Mouse (Mus musculus) forebrain, embryonic 11.5 days (tissue): ENCODE measurements around the gene Ass1. TPM values are rescaled to one million over a fixed set of nuclear protein-coding genes. Genes with fewer than 3 reads are reported as not detected.

ENCODE experiments used
- ATAC-seq: fragments of 200-750 bp; cut with Nextera tagmentation; replicated peaks from 2 replicates; pipeline ENCODE4 v1.8.0; 2017; ENCODE audit warnings: moderate TSS enrichment; ENCODE audit not compliant: low FRiP score
- DNase-seq: peaks from one replicate; pipeline ENCODE4 v3.0.0-alpha.2; 2017; ENCODE audit warnings: low spot score
- H3K27ac ChIP-seq: fragments of 300-500 bp; sonication (generic); 2 replicates; pipeline ENCODE4 v1.5.1; 2014; ENCODE audit warnings: low read depth, low read length
- H3K27me3 ChIP-seq: fragments of 300-500 bp; sonication (generic); 2 replicates; pipeline ENCODE4 v1.6.1; 2014; ENCODE audit warnings: mild to moderate bottlenecking, low read length, mixed read lengths; ENCODE audit not compliant: control insufficient read depth, insufficient read depth
- H3K36me3 ChIP-seq: fragments of 300-500 bp; sonication (generic); 2 replicates; pipeline ENCODE4 v1.6.1; 2014; ENCODE audit warnings: mild to moderate bottlenecking, low read length, moderate library complexity, mixed read lengths; ENCODE audit not compliant: control insufficient read depth, insufficient read depth
- H3K4me1 ChIP-seq: fragments of 300-500 bp; sonication (generic); replicated peaks from 2 replicates; pipeline ENCODE4 v1.6.1; 2014; ENCODE audit warnings: low read length, mixed read lengths; ENCODE audit not compliant: control insufficient read depth, insufficient read depth
- H3K4me2 ChIP-seq: fragments of 300-500 bp; sonication (generic); 2 replicates; pipeline ENCODE4 v1.6.1; 2014; ENCODE audit warnings: low read depth, mild to moderate bottlenecking, low read length, moderate library complexity, mixed read lengths; ENCODE audit not compliant: severe bottlenecking
- H3K4me3 ChIP-seq: fragments of 300-500 bp; sonication (generic); 2 replicates; pipeline ENCODE4 v1.5.1; 2014; ENCODE audit warnings: low read depth, low read length
- H3K9ac ChIP-seq: fragments of 300-500 bp; sonication (generic); 2 replicates; pipeline ENCODE4 v1.6.1; 2014; ENCODE audit warnings: low read length
- H3K9me3 ChIP-seq: fragments of 300-500 bp; sonication (generic); 2 replicates; pipeline ENCODE4 v1.6.1; 2016; ENCODE audit warnings: low read length, mixed read lengths; ENCODE audit not compliant: control insufficient read depth
- WGBS: fragments of 180-500 bp; shearing (Covaris S2); extraction: QIAGEN DNeasy Blood & Tissue Kit; methylation state at CpG from one replicate; pipeline ENCODE4 v1.1.7; 2014; 5-methylcytosine and 5-hydroxymethylcytosine counted together
- polyA plus RNA-seq: library from polyadenylated mRNA; unstranded; fragments of >200 nt; fragmentation: Nextera tagmentation; extraction: Ambion mirVana; gene quantifications from 2 replicates; pipeline ENCODE4 v1.2.1, GENCODE M21; 2014

Ass1 gene
- polyA plus RNA-seq = 3.3 and 6.8 TPM in 2 replicates

DNA sequence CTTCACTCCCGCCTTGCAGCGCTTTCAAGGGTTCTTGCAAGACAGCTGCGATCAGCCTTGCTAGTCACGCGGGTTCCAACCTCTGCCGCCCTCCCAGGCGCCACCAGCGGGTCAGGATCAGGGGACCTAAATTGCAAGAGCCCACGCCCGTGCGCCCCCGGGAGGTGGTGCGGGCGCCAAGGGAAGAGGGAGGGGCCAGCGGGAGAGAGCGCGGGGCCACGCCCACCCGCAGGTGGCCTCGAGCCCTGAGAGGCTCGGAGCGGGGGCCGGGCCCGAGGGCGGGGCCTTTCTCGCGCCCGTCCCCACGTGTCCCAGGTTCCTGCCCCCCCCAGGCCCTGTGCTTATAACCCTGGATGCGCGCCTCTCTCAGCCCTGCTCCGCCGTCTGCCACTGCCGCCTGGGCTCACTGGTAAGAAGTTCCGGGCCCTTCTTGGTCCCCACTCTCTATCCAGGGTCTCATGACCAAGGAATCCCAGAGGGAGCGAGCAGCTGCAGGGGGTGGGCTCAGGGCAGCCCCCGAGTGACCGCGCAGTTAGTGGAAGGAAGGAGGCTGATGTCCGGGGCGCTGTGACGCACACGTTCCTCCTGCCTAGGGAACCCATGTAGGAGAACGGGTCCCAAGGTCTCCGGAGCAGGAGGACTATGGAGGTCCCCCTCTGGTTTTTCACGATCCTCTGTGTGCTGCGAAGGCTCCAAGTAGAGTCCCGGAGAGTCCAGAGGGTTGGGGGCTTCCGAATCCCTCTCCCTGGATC, at the start of gene Ass1:
TSS of gene Ass1 (plus strand) at position 277 of the 752 bp plus-strand sequence.
- peak; percentile 46; the same call in 1 of the 2 replicates for ATAC-seq
- peaks cover 36% of the 10 kb centered on the region for H3K27me3 ChIP-seq
- no peaks in the 10 kb centered on the region for H3K9me3 ChIP-seq
- peaks cover 8% of the 10 kb centered on the region for H3K4me1 ChIP-seq
- no peak within 1 kb of the TSS; the same call in 1 of the 2 replicates for H3K9ac ChIP-seq
- H3K27ac ChIP-seq = no peak within 1 kb of the TSS
- H3K4me2 ChIP-seq = peak within 1 kb of the TSS; percentile 83
- peak; percentile 72 for DNase-seq
- no peaks in the 10 kb centered on the region for H3K36me3 ChIP-seq
- 1% methylated on average over 44 of the region's 49 CpGs for WGBS
- H3K4me3 ChIP-seq = peak within 1 kb of the TSS; percentile 37

DNA sequence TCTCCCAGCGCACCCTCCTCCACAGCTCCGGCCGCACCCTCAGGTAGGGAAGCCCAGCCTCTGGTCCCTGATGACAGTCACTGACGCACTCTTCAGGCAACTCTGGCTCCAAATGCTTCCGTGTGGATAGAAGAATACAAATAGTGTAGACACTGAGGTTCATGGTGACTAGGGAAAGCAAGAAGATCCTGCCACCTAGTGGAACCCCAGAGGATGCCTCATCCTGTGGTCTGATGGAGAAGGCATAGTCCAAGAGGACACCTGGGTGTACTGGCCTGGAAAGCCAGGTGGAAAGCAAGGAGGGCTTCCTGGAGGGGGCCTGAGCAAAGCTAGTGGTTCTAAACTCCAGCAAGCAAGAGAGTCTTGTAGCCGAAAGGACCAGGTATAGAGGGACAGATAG, 49.1 kb upstream of the Ass1 start:
- no peak overlapping the region for H3K4me2 ChIP-seq
- no peaks in the 10 kb centered on the region for H3K4me1 ChIP-seq
- no peaks in the 10 kb centered on the region for H3K27me3 ChIP-seq
- no peak for DNase-seq
- H3K4me3 ChIP-seq = no peak overlapping the region
- 83% methylated on average over 6 of the region's 6 CpGs for WGBS
- ATAC-seq = no peak
- H3K36me3 ChIP-seq = no peaks in the 10 kb centered on the region
- no peaks in the 10 kb centered on the region for H3K9me3 ChIP-seq
- H3K27ac ChIP-seq = no peak overlapping the region
- H3K9ac ChIP-seq = no peak overlapping the region

- no peak overlapping the region for H3K27ac ChIP-seq
- DNase-seq (no peak), ATAC-seq (no peak)
- H3K36me3 ChIP-seq = no peaks in the 10 kb centered on the region
- no peaks in the 10 kb centered on the region for H3K27me3 ChIP-seq
- H3K4me3 ChIP-seq = no peak overlapping the region
- no peak overlapping the region for H3K4me2 ChIP-seq
- H3K4me1 ChIP-seq = no peaks in the 10 kb centered on the region
- 60% methylated on average over 6 of the region's 6 CpGs for WGBS
- H3K9ac ChIP-seq = no peak overlapping the region
- no peaks in the 10 kb centered on the region for H3K9me3 ChIP-seq
These were observed 47.4 kb upstream of the Ass1 start for GRCm38 (mm10) chr2:31422576-31422975.

- H3K27ac ChIP-seq = no peak overlapping the region
- H3K4me3 ChIP-seq = no peak overlapping the region
- ATAC-seq (no peak), DNase-seq (no peak)
- H3K36me3 ChIP-seq = no peaks in the 10 kb centered on the region
- 90% methylated on average over 5 of the region's 5 CpGs for WGBS
- H3K4me1 ChIP-seq = no peaks in the 10 kb centered on the region
- H3K27me3 ChIP-seq = no peaks in the 10 kb centered on the region
- no peak overlapping the region for H3K9ac ChIP-seq
- H3K9me3 ChIP-seq = no peaks in the 10 kb centered on the region
- no peak overlapping the region for H3K4me2 ChIP-seq
These were observed 38.5 kb upstream of the Ass1 start for GRCm38 (mm10) chr2:31431477-31431876.

GRCm38 (mm10) chr2:31434746-31435145, 35.3 kb upstream of the Ass1 start:
- Histone ChIP-seq H3K9ac (no peak overlapping the region), H3K36me3 (no peaks in the 10 kb centered on the region), H3K4me2 (no peak overlapping the region), H3K27me3 (no peaks in the 10 kb centered on the region), H3K4me3 (no peak overlapping the region), H3K9me3 (no peaks in the 10 kb centered on the region), H3K4me1 (no peaks in the 10 kb centered on the region), H3K27ac (no peak overlapping the region)
- 79% methylated on average over 10 of the region's 10 CpGs for WGBS
- no peak for ATAC-seq
- no peak for DNase-seq

- 33% methylated on average over 6 of the region's 6 CpGs for WGBS
- ATAC-seq (no peak), DNase-seq (peak; percentile 78)
- Histone ChIP-seq H3K4me2 (no peak overlapping the region), H3K27ac (no peak overlapping the region), H3K4me3 (no peak overlapping the region), H3K9ac (no peak overlapping the region), H3K27me3 (no peaks in the 10 kb centered on the region), H3K9me3 (no peaks in the 10 kb centered on the region), H3K36me3 (no peaks in the 10 kb centered on the region), H3K4me1 (no peaks in the 10 kb centered on the region)
These were observed 34.4 kb upstream of the Ass1 start for GRCm38 (mm10) chr2:31435567-31435966.

GRCm38 (mm10) chr2:31437480-31438245, 32.3 kb upstream of the Ass1 start:
- no peak overlapping the region for H3K4me2 ChIP-seq
- H3K4me1 ChIP-seq = no peaks in the 10 kb centered on the region
- H3K9me3 ChIP-seq = no peaks in the 10 kb centered on the region
- 71% methylated on average over 14 of the region's 14 CpGs for WGBS
- no peak for DNase-seq
- no peak for ATAC-seq
- H3K4me3 ChIP-seq = no peak overlapping the region
- no peaks in the 10 kb centered on the region for H3K36me3 ChIP-seq
- no peak overlapping the region for H3K27ac ChIP-seq
- no peak overlapping the region for H3K9ac ChIP-seq
- H3K27me3 ChIP-seq = no peaks in the 10 kb centered on the region

GRCm38 (mm10) chr2:31439576-31439975, 30.4 kb upstream of the Ass1 start:
- Histone ChIP-seq H3K4me3 (no peak overlapping the region), H3K27ac (no peak overlapping the region)
- WGBS = 88% methylated on average over 6 of the region's 6 CpGs

More at GRCm38 (mm10) chr2:31439576-31439975, 30.4 kb upstream of the Ass1 start:
- ATAC-seq = no peak
- Histone ChIP-seq H3K36me3 (no peaks in the 10 kb centered on the region), H3K9ac (no peak overlapping the region), H3K4me2 (no peak overlapping the region), H3K9me3 (no peaks in the 10 kb centered on the region), H3K27me3 (no peaks in the 10 kb centered on the region), H3K4me1 (no peaks in the 10 kb centered on the region)
- no peak for DNase-seq
